ENCODE assay signal across 20 mouse cellular contexts in the genomic region with DNA sequence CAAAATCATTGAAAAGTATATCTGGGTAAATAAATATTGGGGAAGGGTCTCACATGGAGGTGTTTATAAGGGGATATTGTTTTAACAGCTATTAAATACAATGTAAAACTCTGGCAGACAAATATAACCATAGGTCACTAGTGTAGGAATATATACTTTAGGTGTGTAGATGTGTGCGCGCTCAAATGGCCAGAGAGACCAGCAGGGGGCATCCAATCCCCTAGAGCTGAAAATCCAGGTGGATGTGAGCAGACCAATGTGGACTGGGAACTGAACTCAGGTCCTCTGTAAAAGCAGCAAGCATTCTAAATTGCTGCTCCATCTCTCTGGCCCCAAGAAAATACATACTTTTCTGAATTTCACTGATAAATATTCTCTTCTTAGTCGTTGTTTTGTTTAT. TPM values are rescaled to one million over a fixed set of nuclear protein-coding genes. Genes with fewer than 3 reads are reported as not detected.
A peak's percentile ranks its signal among the peaks of the same experiment; 100 is the strongest.
DNase-seq lines count a peak whose midpoint lies in the region; ATAC-seq and TF ChIP-seq lines count a peak whose summit lies in the region.
"Had no signal": no experiment of that assay in that cellular context is flagged by ENCODE, and none has a peak within 500 bp of the region (broad histone marks: within the 10 kb centered on the region; RNA-seq: fewer than 3 reads in every experiment).

No protein-coding gene starts in this region.

- no peak for TF ChIP-seq POLR2A in small intestine, adult 2 months (IDR thresholded peaks at IDR 0.05; ENCODE audit: low read depth, low read length)

- H3K4me2 ChIP-seq in kidney, postnatal 0 days (ENCODE audit: low read length) = no peak overlapping the region
- H3K4me2 ChIP-seq: hindbrain, embryonic 12.5 days; limb, embryonic 12.5 days; lung, embryonic 15.5 days had no signal

- no peaks in the 10 kb centered on the region for H3K4me1 ChIP-seq in kidney, postnatal 0 days (replicated peaks; ENCODE audit: insufficient read depth, low read length)
- no peaks in the 10 kb centered on the region for H3K4me1 ChIP-seq in small intestine, adult 2 months (ENCODE audit: control insufficient read depth, insufficient read depth, insufficient read length, low read length)
- H3K4me1 ChIP-seq: lung, embryonic 15.5 days had no signal

- DNase-seq in CD4-positive, CD25-positive, alpha-beta regulatory T cell, adult 2 months (ENCODE audit: low read depth, low spot score) = peak; percentile 21
- DNase-seq in kidney, postnatal 0 days (ENCODE audit: low spot score) = no peak
- no peak for DNase-seq in kidney, postnatal 4 days
- peak; percentile 19 for DNase-seq in lung, postnatal 36 days
- no peak for DNase-seq in lung, postnatal 25 days (ENCODE audit: low spot score)
- no peak for DNase-seq in yolk sac, embryonic 10.5 days (ENCODE audit: low spot score)
- DNase-seq: adrenal gland, postnatal 25 days; gastrocnemius, postnatal 25 days; kidney, adult 9 months; midbrain, embryonic 14.5 days; spleen, adult 18-20 months; thymus, adult 2 months had no signal

- no peak for ATAC-seq in CD4-positive, CD25-positive, alpha-beta regulatory T cell, adult 4 months
- ATAC-seq in kidney, postnatal 0 days (replicated peaks; ENCODE audit: low FRiP score, low read depth) = no peak

- H3K27ac ChIP-seq in kidney, postnatal 0 days = no peak overlapping the region
- no peak overlapping the region for H3K27ac ChIP-seq in small intestine, adult 2 months (ENCODE audit: insufficient read depth, low read depth, low read length)
- H3K27ac ChIP-seq: hindbrain, embryonic 12.5 days; limb, embryonic 12.5 days; lung, embryonic 15.5 days had no signal

- no peak overlapping the region for H3K4me3 ChIP-seq in kidney, postnatal 0 days (replicated peaks; ENCODE audit: low read depth, low read length)
- H3K4me3 ChIP-seq in small intestine, adult 2 months (ENCODE audit: low read depth, low read length) = no peak overlapping the region
- H3K4me3 ChIP-seq: erythroblast, embryonic 14.5 days; hindbrain, embryonic 12.5 days; limb, embryonic 12.5 days; lung, embryonic 15.5 days; megakaryocyte, embryonic 14.5 days; myocyte had no signal

- 84% methylated on average over 3 of the region's 3 CpGs for WGBS in kidney, postnatal 0 days
- 79% methylated on average over 3 of the region's 3 CpGs for WGBS in small intestine, adult 2 months

- peak; percentile 24; the same call in 1 of the 2 replicates for TF ChIP-seq CTCF in kidney, postnatal 0 days (IDR thresholded peaks at IDR 0.05; ENCODE audit: low read depth)
- TF ChIP-seq CTCF in small intestine, adult 2 months (IDR thresholded peaks at IDR 0.05; ENCODE audit: extremely low read depth, insufficient read length, insufficient replicate concordance, low read depth, low read length) = peak; percentile 20; the same call in 1 of the 2 replicates

- H3K36me3 ChIP-seq in kidney, postnatal 0 days (ENCODE audit: insufficient read depth, low read length) = no peaks in the 10 kb centered on the region
- H3K36me3 ChIP-seq in small intestine, adult 2 months (ENCODE audit: control insufficient read depth, insufficient read depth, low read length) = no peaks in the 10 kb centered on the region
- H3K36me3 ChIP-seq: hindbrain, embryonic 12.5 days; limb, embryonic 12.5 days; lung, embryonic 15.5 days had no signal

- no peak overlapping the region for H3K9ac ChIP-seq in kidney, postnatal 0 days (ENCODE audit: low read depth, low read length)
- H3K9ac ChIP-seq: hindbrain, embryonic 12.5 days; limb, embryonic 12.5 days; lung, embryonic 15.5 days had no signal

- no peaks in the 10 kb centered on the region for H3K27me3 ChIP-seq in kidney, postnatal 0 days (ENCODE audit: insufficient read depth, low read length)
- no peaks in the 10 kb centered on the region for H3K27me3 ChIP-seq in small intestine, adult 2 months (ENCODE audit: control insufficient read depth, insufficient read depth, low read length)
- H3K27me3 ChIP-seq: hindbrain, embryonic 12.5 days; limb, embryonic 12.5 days; lung, embryonic 15.5 days; megakaryocyte, embryonic 14.5 days had no signal

- H3K9me3 ChIP-seq in kidney, postnatal 0 days (replicated peaks; ENCODE audit: low read length) = no peaks in the 10 kb centered on the region
- H3K9me3 ChIP-seq: hindbrain, embryonic 12.5 days; limb, embryonic 12.5 days; lung, embryonic 15.5 days had no signal

RNA-seq across cellular contexts. Expression of a gene that starts 5.4 kb away (rescaled TPM):
- polyA plus RNA-seq in CD4-positive, CD25-positive, alpha-beta regulatory T cell, adult 4 months (2017; shearing (Covaris generic)) = 1 to 10 TPM; 1.7 to 2.7 TPM
- 19.8 and 24.0 TPM in 2 replicates for polyA plus RNA-seq in kidney, postnatal 0 days (2015; fragmentation: Nextera tagmentation; extraction: Ambion mirVana)
- polyA plus RNA-seq in small intestine, adult 2 months (2012; rRNA removed) = 7.3 and 7.9 TPM in 2 replicates

Comparison
In these comparisons a context has a peak if more than half of its experiments do, and no peak if none do; other contexts are left out.
1. DNase-seq: peak in CD4-positive, CD25-positive, alpha-beta regulatory T cell, adult 2 months (single experiment) and lung, postnatal 36 days (single experiment); none in kidney, postnatal 0 days (single experiment), kidney, postnatal 4 days (0 of 2), lung, postnatal 25 days (single experiment) and yolk sac, embryonic 10.5 days (single experiment).